Mouse (Mus musculus) retina, postnatal 1 day (tissue): Measurements from ENCODE around the gene Ciz1.

Source experiments
- DNase-seq: peaks from one replicate; pipeline ENCODE4 v3.0.0-alpha.2; 2012

Ciz1 gene

DNA sequence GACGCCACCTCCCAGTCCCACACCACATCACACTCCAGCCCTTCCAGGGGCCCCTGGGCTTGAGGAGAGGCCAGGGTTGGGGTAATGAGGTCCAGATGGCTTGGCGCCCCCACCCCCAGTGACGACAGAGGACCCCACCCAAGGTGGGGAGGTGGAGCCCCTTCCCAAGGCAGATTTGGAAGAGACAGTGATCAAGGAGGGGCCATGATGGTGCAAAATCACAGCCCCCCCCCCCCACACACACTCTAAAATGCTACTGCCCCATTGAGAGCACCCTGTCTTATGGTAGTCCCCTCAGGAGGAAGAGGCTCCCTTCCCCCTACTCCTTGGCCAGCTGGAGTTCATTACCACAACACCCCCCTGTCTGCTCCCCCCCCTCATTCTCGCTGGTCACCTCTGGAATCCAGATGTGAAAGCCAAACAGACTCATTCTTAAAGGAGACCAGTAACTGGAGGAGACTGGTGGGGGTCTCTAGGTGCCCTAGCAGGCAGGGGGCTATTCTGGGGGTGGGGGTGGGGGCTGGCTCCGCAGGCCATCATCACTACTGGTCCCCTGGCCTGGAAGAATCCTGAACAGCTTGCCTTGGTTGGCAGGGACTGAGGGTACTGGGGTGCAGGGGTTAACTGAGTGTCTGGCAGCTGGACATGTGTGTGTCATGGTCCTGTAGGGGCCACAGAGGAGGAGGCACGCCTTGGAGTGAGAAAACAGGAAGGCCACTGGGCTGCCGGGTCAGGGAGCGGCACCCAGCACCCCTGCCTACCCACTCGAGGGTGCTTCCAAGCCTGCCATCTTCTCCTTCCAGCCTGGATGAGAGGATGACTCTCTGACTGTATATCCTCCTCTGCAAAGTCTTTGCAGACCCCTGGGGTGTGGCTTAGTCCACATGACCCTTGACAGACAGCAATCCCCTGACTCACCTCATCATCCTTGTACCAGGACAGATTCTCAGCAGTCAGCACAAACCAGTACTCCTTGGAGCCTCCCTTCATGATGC, 32.2 kb upstream of the Ciz1 start:
- no peak for DNase-seq

DNA sequence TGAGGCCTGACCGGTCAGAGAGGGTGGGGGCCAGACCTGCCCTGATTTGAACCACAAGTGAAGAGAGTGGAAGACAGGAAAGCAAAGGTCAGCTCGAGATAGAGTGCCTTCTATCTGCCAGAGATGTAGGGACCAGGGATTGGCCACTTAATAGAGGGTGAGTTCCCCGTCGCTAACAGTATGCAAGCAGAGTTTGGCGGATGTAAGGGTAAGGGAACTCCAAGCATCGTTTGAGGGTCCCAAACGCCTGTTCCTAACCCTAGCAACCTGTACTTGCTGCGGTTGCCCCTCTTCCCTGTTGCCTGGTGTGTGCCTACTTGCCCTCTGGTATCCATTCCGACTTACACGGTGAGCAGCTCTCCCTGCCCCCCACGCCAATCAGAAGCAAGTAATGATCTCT, 31.4 kb upstream of the Ciz1 start:
- DNase-seq, result no peak

DNA sequence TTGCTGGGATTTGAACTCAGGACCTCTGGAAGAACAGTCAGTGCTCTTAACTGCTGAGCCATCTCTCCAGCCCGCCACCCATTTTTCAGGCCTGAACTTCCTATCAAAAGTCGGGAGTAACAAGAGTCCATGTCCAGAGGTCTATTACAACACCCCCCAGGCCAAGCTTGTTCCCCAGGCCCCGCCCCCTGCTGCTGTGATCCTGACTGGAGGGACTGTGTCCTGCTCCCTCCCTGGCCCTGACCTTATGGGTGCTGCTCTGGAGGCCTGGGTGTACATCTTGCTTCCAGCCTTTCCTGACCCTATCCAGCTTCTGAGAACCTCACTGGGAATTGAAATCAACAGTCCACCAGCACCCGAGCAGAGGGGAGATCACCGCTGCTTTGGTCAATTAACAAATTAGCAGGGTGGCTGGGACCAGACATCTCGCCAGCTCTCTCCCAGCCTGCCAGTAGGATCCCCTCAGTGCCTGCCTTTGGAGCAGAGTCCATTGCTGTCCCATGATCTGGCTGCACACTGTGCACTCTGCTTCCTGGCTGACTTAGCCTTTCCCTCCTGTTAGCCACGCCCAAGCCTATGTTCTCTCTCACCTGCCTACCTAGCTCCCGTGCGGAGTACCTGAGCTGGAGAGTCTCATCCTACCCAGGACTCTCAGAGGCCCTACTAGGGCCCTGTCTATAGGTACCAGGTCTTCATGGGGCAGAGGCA, 30.4 kb upstream of the Ciz1 start:
- no peak for DNase-seq

DNA sequence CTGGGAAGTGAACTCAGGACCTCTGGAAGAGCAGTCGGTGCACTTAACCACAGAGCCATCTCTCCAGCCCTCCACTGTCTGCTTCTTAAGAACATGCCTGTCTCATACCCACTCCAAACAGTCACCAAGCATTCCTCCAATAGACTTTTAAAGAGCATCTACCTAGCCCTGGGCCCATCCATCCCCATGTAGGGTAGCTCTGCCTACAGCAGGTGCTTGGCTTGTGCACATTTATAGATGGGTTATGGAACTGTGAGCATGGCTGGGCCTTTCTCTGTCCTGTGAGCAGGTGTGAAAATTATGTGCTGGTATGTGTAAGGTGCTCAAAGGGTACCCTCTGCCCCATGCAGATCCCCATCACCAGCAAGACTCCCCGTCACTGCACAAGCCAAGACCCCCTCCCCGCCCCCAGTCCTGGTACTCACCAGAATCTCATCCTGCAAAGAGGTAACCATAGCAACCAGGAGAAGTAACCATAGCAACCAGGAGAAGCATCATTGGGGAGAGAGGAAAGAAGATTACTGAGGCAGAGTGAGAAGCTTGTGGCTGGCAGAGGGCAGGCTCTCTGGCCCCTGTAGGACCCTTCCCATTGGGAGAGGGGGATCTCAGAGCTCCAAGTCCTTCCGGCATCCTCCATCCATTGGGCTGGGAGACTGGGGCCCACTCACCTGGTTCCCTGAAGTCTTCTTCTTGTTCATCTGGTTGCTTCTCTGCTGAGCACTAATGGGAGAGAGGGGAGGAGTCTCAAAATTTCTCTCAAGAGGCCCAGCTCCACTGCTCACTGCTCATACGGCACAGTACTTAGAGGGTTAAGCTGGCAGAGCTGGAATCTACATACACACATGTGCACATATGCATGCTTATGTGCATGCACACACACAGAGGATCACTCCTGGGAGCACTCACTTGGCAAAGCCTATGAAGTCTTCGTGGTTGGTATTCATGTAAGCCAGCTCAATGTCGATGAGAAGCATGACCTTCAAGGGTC, 29.1 kb upstream of the Ciz1 start:
- peak; percentile 50 for DNase-seq

DNA sequence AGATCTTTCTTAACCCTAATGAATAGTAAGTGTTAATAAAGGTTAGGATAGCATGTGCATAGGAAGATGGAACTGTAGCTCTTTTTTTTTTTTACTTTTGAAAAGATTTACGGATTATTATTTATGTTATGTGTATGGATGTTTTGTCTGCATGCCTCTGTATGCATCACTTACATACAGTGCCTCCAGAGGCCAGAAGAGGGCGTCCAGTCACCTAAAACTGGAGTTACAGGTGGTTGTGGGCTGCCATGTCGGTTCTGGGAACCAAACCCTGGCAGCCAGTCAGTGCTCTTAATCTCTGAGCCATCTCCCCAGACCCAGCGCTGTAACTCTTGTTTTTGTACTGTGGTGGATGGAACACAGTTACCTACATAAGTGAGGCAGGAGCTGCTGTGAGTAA, 27.8 kb upstream of the Ciz1 start:
- DNase-seq, result no peak

DNA sequence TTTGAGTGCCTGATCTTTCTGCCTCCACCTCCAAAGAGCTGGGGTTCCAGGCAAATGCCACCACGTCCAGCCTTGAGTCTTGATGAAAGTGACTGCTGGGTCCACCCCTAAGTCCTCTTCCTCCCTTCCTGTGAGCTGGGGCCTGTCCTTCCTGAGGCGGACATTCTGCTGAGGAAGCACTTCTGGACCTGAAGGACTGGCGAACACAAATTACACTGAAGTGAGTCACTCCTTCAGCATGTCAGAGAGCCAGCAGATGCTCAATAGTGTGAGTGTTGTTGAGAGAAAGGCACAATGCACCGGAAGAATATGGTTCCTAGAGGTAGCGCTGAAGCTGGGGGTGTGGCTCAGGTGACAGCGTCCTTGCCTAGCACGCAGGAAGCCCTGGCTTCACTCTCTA, 26.8 kb upstream of the Ciz1 start:
- DNase-seq, result no peak

DNA sequence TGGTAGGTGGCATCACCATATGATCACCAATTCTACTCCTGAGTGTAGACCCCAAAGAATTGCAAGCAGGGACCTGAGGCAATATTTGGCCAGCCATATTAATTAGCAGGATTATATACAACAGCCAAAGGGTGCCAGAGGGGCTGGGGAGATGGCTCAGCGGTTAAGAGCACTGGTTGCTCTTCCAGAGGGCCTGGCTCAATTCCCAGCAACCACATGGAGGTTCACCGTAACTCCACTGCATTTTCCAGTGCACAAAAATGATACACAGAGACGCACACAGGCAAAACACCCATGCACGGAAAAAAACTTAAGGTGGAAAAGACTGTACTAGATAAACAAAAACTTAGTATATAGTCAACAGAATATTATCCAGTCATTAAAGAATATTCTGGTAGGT, 24.9 kb upstream of the Ciz1 start:
- DNase-seq, result no peak

DNA sequence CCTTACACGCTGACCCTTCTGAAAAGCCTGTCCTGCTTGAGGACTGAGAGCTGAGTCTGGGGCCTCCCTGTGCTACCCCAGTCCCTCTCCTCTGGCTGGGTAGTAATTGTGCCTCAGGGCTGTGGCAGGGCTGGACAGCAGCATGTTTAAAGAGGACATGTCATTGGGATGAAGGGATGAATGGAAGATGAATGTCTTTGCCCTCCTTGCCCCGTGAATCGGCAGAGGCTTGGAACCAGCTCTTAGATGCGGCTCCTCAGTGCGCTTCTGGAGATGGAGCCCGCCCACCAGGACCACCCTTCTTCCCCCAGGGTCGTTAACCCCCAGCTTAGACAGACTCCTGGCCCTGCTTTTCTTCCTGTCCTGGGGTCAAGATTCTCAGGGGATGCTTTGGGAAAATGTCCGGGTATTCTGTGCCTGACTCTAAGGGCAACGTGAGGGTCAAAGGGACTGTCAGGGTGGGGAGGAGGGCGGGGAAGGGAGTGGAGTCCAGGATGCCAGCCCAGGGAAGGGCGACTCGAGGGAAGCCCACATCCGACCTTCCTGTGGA, 23.1 kb upstream of the Ciz1 start:
- DNase-seq, result no peak

DNA sequence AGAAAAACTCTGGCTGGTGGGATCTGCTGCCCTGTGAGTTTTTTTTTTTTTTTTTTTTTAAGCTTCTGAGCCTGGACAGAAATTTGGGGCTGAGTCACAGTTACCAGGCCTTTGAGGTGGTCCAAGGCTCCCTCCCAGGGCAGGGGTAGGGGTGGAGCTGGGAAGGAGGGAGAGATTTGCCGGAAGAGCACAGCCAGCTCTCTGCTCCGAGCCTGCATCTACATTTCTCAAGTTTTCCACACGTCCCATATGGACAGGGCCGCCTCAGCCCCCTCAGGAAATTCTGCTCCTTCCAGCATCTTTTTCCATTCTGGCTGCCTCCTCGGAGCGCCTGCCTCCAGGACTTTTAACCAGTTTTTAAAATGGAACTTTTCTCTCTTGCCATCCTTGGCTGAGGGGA, 22.6 kb upstream of the Ciz1 start:
- DNase-seq, result no peak

DNA sequence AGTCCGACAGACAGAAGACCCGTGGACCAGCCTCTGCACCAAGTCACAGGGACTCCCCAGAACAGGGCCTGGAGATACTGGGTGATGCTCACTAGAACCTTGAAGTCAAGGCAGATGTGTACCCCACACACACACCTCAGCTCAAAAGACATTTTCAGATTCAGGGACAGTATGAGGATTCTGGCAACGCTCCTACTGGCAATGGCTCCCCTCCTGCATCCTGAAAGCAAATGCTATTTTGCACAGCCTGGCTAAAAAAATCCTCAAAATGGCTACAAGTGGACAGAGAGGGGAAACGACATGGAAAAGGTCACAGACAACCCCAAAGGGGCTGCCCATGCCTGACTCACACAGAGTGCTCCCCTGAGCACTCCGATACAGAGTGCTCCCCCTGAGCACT, 20.0 kb upstream of the Ciz1 start:
- DNase-seq, result no peak

DNA sequence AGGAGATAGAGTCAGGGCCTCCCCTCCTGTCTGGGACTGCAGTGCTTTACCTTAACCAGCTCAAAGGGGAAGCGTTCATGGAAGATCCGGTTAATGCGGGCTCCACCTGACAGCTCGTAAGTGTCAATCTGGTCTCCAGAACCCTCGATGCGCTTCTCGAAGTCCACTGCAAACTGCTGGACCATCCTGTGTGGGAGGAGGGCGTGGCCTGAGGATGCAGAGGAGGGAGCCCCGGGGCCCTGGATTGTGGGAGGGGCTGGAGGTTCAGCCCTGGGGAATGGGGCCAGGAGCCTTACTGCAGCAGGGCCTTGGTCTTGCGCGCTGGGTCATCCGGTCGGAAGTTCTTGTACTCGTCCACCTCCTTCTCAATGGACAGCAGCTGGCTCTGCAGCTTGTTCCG, 16.2 kb upstream of the Ciz1 start:
- no peak for DNase-seq

DNA sequence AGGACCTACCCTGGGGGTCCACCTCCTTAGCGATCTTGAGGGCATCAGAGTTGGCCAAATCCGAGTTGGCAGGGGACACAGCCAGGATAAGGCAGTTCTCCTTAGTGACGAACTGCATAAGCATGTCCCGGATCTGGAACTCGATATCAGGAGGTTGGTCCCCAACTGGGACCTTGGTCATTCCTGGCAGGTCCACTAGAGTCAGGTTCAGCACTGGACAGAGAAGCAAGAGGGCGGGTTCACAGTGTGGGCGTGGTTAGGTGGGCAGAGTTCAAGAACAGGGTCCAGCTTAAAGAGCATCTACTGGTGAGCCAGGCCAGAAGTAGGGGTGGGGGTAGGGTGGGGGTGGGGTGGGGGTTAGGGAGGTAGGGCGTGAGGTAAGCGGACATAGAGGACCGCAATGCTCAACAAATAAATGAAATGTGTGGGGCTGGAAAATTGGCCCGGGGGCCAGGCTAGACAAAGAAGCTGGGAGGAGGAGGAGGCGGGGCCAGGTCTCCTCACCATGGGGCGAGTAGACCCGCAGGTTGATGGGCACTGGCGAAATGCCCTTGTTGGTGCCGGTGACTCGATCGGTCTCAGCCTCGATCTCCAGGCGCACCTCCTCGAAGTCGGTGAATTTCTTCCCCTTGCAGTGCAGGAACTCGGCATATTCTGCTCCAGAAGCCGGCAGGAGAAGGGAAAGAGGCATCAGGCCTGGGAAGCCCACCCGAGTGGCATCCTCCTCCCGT, 12.1 kb upstream of the Ciz1 start:
- no peak for DNase-seq

DNA sequence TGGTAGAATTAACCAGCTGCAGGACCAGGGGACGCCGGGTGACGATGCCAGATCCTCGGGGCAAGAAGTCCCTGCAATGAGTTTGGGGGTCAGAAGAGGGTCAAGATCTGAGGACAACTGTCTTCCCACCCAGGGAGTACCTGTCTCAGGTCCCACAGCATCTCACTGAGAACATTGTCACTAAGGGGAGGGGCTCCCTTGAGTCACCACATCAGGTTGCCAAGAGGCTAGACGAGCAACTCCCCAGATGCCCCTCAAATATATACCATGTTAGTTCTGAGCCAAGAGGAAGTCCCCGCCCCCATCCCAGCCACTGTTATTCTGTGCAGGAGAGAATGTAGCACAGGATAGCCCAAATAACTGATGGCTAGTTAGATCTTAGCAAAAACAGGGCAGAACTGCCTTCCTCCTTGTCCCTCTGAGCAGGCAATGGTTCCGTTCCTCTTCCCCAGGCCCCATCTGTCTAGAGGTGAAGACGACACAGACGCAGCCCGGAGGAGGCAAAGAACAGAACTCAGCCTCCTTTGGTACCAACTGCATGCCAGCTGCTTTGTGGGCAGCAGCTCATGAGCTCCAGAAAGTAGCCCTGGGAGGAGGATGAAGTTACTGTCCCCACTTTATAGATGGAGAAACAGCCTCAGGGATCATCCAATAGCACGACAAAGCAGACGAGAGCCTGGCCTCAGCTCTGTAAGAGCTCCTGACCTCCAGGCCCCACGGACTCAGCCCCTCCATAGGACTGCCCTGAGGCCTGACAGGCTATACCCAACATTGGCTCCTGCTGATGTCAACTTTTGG, 11.1 kb upstream of the Ciz1 start:
- no peak for DNase-seq

DNA sequence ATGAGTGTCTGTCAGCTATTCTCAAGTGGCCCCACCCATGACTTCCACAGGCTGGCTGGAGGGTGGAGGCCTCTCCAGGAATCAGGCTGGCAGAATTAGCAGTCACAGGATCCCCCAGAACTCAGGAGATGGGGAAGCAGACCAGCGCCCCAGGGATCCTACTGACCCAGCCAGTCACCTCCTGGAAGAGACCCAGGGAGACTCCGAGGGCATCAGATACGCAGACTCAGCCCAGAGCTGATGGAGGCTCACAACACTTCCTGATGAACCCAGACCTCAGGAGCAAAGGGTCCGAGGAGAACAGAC, 10.5 kb upstream of the Ciz1 start:
- no peak for DNase-seq

DNA sequence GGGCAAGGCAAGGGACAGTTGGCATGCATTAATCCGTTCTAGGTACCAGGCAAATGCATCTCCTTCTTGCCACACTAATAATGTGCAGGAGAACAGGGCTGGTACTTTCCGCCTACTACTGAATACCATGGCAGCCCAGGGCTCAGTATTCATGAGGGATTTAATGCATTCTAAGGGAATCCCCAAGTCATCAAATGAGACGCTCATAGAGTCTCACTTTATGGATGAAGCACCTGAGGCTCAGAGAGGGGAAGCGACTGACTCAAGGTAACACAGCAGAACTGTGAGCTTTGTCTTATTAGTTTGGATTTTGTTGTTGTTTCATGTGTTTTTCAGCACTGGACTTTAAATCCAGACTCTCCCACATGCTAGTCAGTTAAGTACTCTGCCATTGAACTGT, 10.1 kb upstream of the Ciz1 start:
- no peak for DNase-seq

DNA sequence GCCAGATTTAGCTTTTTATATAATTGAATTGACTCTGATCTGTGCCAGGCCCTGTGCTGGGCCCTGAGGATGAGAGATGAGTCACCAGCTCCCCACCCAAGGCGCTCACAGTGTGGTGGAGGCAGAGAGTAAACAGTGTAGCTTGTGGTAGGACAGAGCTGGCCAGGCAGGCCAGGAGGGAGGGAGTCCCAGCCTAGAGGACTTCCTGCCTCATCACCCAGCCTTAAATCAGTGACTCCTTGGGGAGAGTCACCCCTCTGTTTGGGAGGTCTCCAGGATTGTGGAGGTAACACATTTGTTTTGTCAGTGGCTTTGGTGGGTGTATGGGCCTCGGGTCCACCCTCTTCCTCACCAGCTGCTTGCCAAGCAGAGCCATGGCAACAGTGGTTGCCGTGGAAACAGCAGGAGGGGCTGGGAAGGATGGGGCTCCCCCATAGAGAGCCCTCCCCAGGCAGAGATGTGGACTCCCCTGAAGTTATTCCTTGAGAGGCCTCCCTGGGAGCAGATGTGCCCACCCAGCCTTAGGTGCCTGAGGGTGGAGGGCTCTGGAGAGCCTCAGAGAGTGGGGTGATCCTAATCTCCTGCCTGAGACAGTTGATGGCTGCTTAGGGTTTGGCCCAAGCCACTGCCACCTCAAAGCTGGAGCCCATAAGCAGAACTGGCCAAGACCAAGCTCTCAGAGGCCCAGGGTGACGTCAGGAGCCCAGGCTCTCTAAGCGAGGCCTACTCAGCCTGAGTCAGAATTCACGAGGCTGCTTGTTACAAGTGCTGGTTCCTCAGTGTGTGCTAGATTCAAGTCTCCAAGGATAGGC, 9.4 kb upstream of the Ciz1 start:
- no peak for DNase-seq

DNA sequence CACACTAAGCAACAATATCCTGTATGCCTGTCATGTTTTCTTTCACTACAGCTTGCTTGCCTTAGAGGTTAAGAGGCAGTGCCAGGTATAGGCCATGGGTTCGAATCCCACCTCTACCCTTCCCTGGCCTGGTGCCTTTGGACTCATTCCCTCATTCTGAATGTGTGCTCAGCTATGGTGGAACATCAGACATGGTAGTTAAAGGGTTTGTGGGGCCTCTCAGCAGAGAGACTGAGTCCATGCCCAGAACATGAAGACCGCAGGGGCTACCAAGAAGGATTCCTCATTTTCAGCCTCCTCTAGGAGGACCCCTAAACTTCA, 8.8 kb upstream of the Ciz1 start:
- DNase-seq, result no peak

DNA sequence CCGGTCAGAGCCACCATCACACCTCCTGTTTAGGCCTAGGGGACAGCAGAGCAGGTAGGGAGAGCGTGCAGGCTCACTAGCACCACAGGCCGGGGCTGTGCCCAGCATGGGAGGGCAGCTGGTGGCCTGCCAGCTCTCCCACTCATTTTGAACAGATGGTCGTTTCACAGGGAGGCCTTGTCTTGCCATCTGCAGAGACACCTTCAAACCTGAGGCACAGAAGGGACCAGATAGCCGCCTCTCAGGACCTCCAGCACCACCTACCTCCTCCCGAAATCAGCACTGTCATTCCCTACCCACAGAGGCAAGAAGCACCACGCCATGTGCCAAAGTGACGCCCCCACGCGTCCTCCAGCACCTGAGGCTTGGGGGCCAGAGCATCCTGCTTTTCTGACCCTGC, 8.1 kb upstream of the Ciz1 start:
- DNase-seq, result no peak

DNA sequence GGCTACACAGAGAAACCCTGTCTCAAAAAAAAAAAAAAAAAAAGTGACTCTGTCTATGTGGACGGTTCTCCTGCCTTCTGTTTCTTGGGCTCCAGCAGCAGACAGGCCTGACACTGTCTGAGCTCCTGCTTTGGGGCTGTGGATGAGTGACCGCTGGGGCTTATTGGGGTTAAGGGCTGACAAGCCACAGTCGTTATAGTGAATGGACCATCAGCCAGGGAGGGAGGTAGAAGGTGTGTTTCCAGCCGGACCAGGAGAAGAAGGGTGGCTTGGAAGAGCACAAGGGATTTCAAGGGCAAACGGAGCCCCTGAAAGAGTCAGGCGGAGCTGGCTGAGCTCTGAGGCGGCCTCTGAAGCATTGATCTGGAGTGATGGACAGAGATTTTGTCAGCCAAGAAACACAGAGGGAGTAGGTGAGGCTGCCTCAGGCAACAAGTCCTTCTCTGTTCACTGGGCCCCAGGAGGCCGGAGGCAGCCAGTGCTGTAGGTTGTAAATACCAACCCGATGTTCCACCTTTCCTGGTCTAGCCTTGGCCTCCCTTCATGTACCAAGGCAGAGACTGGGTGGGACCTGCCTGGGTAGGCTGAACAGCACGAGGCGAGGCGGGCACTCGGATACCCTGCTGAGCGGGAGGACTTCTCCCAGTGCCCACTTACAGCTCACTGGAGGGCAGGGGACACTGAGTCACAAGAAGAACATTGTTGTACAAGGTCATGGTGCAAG, 7.4 kb upstream of the Ciz1 start:
- no peak for DNase-seq

DNA sequence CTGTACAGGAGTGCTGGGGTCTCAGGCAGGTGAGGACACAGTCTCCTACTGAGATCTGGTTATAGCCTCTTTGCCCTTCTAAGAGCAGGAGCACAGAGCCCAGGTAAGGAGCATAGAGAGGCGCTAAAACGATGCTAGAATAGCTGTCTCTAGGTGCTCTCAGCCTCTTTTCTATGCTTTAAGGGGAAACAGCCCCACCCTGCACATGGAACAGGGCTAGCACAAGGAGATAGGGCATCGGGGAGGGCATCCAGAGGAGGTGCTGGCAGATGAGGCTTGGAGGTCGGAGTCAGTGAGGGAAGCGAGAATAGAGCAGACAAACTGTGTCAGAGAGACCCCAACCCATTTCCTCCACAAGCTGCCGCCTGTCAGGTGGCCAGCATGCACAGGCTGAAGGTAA, 5.1 kb upstream of the Ciz1 start:
- DNase-seq, result no peak
